Mouse (Mus musculus): ENCODE measurements at regions not wholly inside any gene's neighbourhood (a gene's known extent, or its start where the extent isn't known, plus 50 kb on each side); places are given as distances from the start of the nearest gene placed in this dataset.

GRCm38 (mm10) chr17:88165811-88166210, 100.7 kb upstream of the Fbxo11 start:
- Histone ChIP-seq H3K9me3 (ENCODE audit: control insufficient read depth, low read length) (no peaks in the 10 kb centered on the region), H3K4me3 (ENCODE audit: low read length) (no peak overlapping the region), H3K4me2 (ENCODE audit: low read depth, low read length) (no peak overlapping the region), H3K9ac (ENCODE audit: low read length) (no peak overlapping the region), H3K4me1 (replicated peaks; ENCODE audit: control insufficient read depth, insufficient read depth, low read length) (no peaks in the 10 kb centered on the region), H3K27ac (ENCODE audit: low read length) (no peak overlapping the region), H3K27me3 (ENCODE audit: control insufficient read depth, insufficient read depth, low read depth, low read length) (no peaks in the 10 kb centered on the region), H3K36me3 (ENCODE audit: control insufficient read depth, insufficient read depth, low read length) (no peaks in the 10 kb centered on the region)
- no peak for ATAC-seq (ENCODE audit: low read depth)
- WGBS: 76% methylated on average over 6 of the region's 6 CpGs

GRCm38 (mm10) chr17:88168262-88169096, 103.4 kb upstream of the Fbxo11 start:
- Histone ChIP-seq H3K27ac (ENCODE audit: low read length) (peak overlapping the region; percentile 69), H3K4me1 (replicated peaks; ENCODE audit: control insufficient read depth, insufficient read depth, low read length) (peaks cover under 1% of the 10 kb centered on the region; the same call in 1 of the 2 replicates), H3K9me3 (ENCODE audit: control insufficient read depth, low read length) (no peaks in the 10 kb centered on the region), H3K4me2 (ENCODE audit: low read depth, low read length) (no peak overlapping the region), H3K9ac (ENCODE audit: low read length) (no peak overlapping the region), H3K27me3 (ENCODE audit: control insufficient read depth, insufficient read depth, low read depth, low read length) (no peaks in the 10 kb centered on the region), H3K4me3 (ENCODE audit: low read length) (no peak overlapping the region), H3K36me3 (ENCODE audit: control insufficient read depth, insufficient read depth, low read length) (no peaks in the 10 kb centered on the region)
- ATAC-seq (ENCODE audit: low read depth): peak; percentile 60
- 54% methylated on average over 8 of the region's 8 CpGs for WGBS

- no peak overlapping the region for H3K4me2 ChIP-seq (ENCODE audit: low read depth, low read length)
- H3K27ac ChIP-seq (ENCODE audit: low read length): no peak overlapping the region
- no peaks in the 10 kb centered on the region for H3K36me3 ChIP-seq (ENCODE audit: control insufficient read depth, insufficient read depth, low read length)
- H3K9me3 ChIP-seq (ENCODE audit: control insufficient read depth, low read length): no peaks in the 10 kb centered on the region
- H3K4me3 ChIP-seq (ENCODE audit: low read length): no peak overlapping the region
- H3K27me3 ChIP-seq (ENCODE audit: control insufficient read depth, insufficient read depth, low read depth, low read length): no peaks in the 10 kb centered on the region
- H3K4me1 ChIP-seq (replicated peaks; ENCODE audit: control insufficient read depth, insufficient read depth, low read length): peaks cover 9% of the 10 kb centered on the region
- 54% methylated on average over 3 of the region's 3 CpGs for WGBS
- H3K9ac ChIP-seq (ENCODE audit: low read length): no peak overlapping the region
- no peak for ATAC-seq (ENCODE audit: low read depth)
Measured at GRCm38 (mm10) chr17:88171606-88172005, 106.5 kb upstream of the Fbxo11 start.

GRCm38 (mm10) chr17:88173354-88174032, 108.4 kb upstream of the Fbxo11 start:
- Histone ChIP-seq H3K27ac (ENCODE audit: low read length) (no peak overlapping the region; the same call in 1 of the 2 replicates), H3K4me1 (replicated peaks; ENCODE audit: control insufficient read depth, insufficient read depth, low read length) (peaks cover 9% of the 10 kb centered on the region), H3K9me3 (ENCODE audit: control insufficient read depth, low read length) (no peaks in the 10 kb centered on the region), H3K4me3 (ENCODE audit: low read length) (no peak overlapping the region), H3K4me2 (ENCODE audit: low read depth, low read length) (no peak overlapping the region), H3K36me3 (ENCODE audit: control insufficient read depth, insufficient read depth, low read length) (no peaks in the 10 kb centered on the region), H3K9ac (ENCODE audit: low read length) (no peak overlapping the region), H3K27me3 (ENCODE audit: control insufficient read depth, insufficient read depth, low read depth, low read length) (no peaks in the 10 kb centered on the region)
- WGBS: 43% methylated on average over 4 of the region's 4 CpGs
- ATAC-seq (ENCODE audit: low read depth): no peak

GRCm38 (mm10) chr17:88174242-88174679, 109.2 kb upstream of the Fbxo11 start:
- 20% methylated on average over 10 of the region's 10 CpGs for WGBS
- H3K9me3 ChIP-seq (ENCODE audit: control insufficient read depth, low read length): no peaks in the 10 kb centered on the region
- peak overlapping the region; percentile 23 for H3K4me3 ChIP-seq (ENCODE audit: low read length)
- H3K36me3 ChIP-seq (ENCODE audit: control insufficient read depth, insufficient read depth, low read length): no peaks in the 10 kb centered on the region
- peak overlapping the region; percentile 80 for H3K27ac ChIP-seq (ENCODE audit: low read length)
- peak; percentile 89 for ATAC-seq (ENCODE audit: low read depth)
- peaks cover 9% of the 10 kb centered on the region for H3K4me1 ChIP-seq (replicated peaks; ENCODE audit: control insufficient read depth, insufficient read depth, low read length)
- H3K9ac ChIP-seq (ENCODE audit: low read length): 0 out of 2 replicates have a peak overlapping the region, but pooled peaks have one; percentile 1
- H3K4me2 ChIP-seq (ENCODE audit: low read depth, low read length): peak overlapping the region; percentile 50
- no peaks in the 10 kb centered on the region for H3K27me3 ChIP-seq (ENCODE audit: control insufficient read depth, insufficient read depth, low read depth, low read length)

GRCm38 (mm10) chr17:88175951-88176623, 111.0 kb upstream of the Fbxo11 start:
- 84% methylated on average over 4 of the region's 4 CpGs for WGBS
- Histone ChIP-seq H3K4me3 (ENCODE audit: low read length) (no peak overlapping the region), H3K27ac (ENCODE audit: low read length) (no peak overlapping the region), H3K9ac (ENCODE audit: low read length) (no peak overlapping the region), H3K4me1 (replicated peaks; ENCODE audit: control insufficient read depth, insufficient read depth, low read length) (peaks cover 9% of the 10 kb centered on the region), H3K36me3 (ENCODE audit: control insufficient read depth, insufficient read depth, low read length) (no peaks in the 10 kb centered on the region), H3K4me2 (ENCODE audit: low read depth, low read length) (no peak overlapping the region), H3K9me3 (ENCODE audit: control insufficient read depth, low read length) (no peaks in the 10 kb centered on the region), H3K27me3 (ENCODE audit: control insufficient read depth, insufficient read depth, low read depth, low read length) (no peaks in the 10 kb centered on the region)
- no peak for ATAC-seq (ENCODE audit: low read depth)

- no peak for ATAC-seq (ENCODE audit: low read depth)
- no peak overlapping the region for H3K27ac ChIP-seq (ENCODE audit: low read length)
- no peaks in the 10 kb centered on the region for H3K27me3 ChIP-seq (ENCODE audit: control insufficient read depth, insufficient read depth, low read depth, low read length)
- no peak overlapping the region for H3K4me3 ChIP-seq (ENCODE audit: low read length)
- WGBS: 76% methylated on average over 5 of the region's 5 CpGs
- no peak overlapping the region for H3K4me2 ChIP-seq (ENCODE audit: low read depth, low read length)
- no peaks in the 10 kb centered on the region for H3K4me1 ChIP-seq (replicated peaks; ENCODE audit: control insufficient read depth, insufficient read depth, low read length)
- H3K36me3 ChIP-seq (ENCODE audit: control insufficient read depth, insufficient read depth, low read length): no peaks in the 10 kb centered on the region
- H3K9me3 ChIP-seq (ENCODE audit: control insufficient read depth, low read length): no peaks in the 10 kb centered on the region
- H3K9ac ChIP-seq (ENCODE audit: low read length): no peak overlapping the region
Measured at GRCm38 (mm10) chr17:88190735-88191134, 125.6 kb upstream of the Fbxo11 start.

GRCm38 (mm10) chr17:88191444-88191843, 126.4 kb upstream of the Fbxo11 start:
- Histone ChIP-seq H3K27me3 (ENCODE audit: control insufficient read depth, insufficient read depth, low read depth, low read length) (no peaks in the 10 kb centered on the region), H3K9me3 (ENCODE audit: control insufficient read depth, low read length) (no peaks in the 10 kb centered on the region), H3K36me3 (ENCODE audit: control insufficient read depth, insufficient read depth, low read length) (no peaks in the 10 kb centered on the region), H3K4me1 (replicated peaks; ENCODE audit: control insufficient read depth, insufficient read depth, low read length) (no peaks in the 10 kb centered on the region), H3K9ac (ENCODE audit: low read length) (no peak overlapping the region), H3K27ac (ENCODE audit: low read length) (no peak overlapping the region), H3K4me2 (ENCODE audit: low read depth, low read length) (no peak overlapping the region), H3K4me3 (ENCODE audit: low read length) (no peak overlapping the region)
- WGBS: 67% methylated on average over 2 of the region's 2 CpGs
- no peak for ATAC-seq (ENCODE audit: low read depth)

Measured in lung, embryonic 16.5 days (tissue).